Mouse (Mus musculus) adrenal gland, postnatal 14 days (tissue): Measurements from ENCODE around the gene Itih1. TPM values are rescaled to one million over a fixed set of nuclear protein-coding genes. Genes with fewer than 3 reads are reported as not detected.

ENCODE experiments used
- DNase-seq: peaks from one replicate; pipeline ENCODE4 v3.0.0; 2021; ENCODE audit warnings: mixed read lengths
- long read RNA-seq, 2 experiments: library from polyadenylated mRNA; stranded (forward); transcript quantifications; one replicate each; pipeline ENCODE4 v2.0.0; 2021
- total RNA-seq: library from RNA; stranded (reverse); gene quantifications from 2 replicates; pipeline ENCODE4 v1.2.3, GENCODE M21; 2021

Gene Itih1
- 4.1 and 73.6 TPM in 2 replicates for total RNA-seq
- long read RNA-seq, experiment 1, partial matches to known transcripts, result 0 of 1 reads
- long read RNA-seq, experiment 1, other reads (novel, unspliced or antisense), result 1 of 1 reads
- long read RNA-seq, experiment 2, partial matches to known transcripts, result 16 of 76 reads
- long read RNA-seq, experiment 2, other reads (novel, unspliced or antisense), result 60 of 76 reads

- DNase-seq, result no peak
Measured at GRCm38 (mm10) chr14:30943038-30943437, at the start of gene Itih1. TSS of gene Itih1 (minus strand) at chr14:30943289.

- no peak for DNase-seq
Measured at GRCm38 (mm10) chr14:30976222-30976621, 33.1 kb upstream of the Itih1 start.

DNA sequence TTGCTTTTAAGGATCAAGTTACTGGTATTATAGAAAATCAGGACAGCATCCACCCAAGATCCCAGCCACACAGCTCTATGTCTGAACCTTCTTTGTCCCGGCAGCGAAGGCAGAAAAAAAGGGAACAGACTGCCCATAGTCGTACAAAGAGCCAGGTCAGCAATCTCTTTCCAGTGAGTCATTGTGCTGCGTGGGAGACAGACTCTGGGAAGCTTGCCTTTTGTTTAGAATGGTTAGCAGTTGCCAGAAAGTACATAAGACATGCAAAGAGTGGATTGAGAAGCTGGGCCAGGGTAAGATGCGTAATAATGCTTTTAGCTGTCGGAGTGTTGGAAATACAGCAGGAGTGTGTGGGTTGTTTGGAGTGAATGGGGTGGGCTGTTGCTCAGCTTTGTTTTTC is 31.1 kb upstream of the Itih1 start:
- DNase-seq, result peak; percentile 27

DNA sequence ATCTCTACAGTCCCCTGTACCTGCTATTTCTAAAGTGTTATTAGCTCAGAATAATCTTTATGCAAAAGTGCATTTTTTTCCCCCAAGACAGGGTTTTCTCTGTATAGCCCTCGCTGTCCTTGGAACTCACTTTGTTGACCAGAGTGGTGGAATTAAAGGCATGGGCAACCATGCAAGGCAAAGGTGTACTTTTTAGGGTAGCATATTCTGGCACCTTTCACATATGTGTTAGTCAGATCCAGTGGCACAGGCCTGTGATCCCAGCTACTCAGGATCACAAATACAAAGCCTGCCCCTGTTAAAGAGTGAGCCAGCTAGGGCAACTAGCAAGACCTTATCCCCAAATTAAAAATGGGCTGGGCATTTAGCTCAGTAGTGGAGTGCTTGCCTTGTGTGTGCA is 17.3 kb upstream of the Itih1 start:
- no peak for DNase-seq

GRCm38 (mm10) chr14:30959031-30959430 is 15.9 kb upstream of the Itih1 start:
- no peak for DNase-seq

DNA sequence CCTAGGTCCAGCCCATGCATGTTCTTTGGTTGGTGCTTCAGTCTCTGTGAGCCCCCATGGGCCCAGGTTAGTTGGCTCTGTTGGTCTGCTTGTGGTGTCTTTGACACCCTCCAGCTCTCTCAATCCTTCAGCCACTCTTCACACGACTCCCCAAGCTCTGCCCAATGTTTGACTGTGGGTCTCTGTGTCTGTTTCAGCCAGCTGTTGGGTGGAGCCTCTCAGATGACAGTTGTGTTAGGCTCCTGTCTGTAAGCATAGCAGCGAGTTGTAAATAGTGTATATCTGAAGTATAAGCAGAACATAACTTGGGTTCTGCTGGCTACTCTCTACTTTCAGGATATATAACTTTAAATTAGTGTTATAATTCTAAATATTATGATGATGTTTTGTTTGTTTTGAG is 15.4 kb upstream of the Itih1 start:
- no peak for DNase-seq

DNA sequence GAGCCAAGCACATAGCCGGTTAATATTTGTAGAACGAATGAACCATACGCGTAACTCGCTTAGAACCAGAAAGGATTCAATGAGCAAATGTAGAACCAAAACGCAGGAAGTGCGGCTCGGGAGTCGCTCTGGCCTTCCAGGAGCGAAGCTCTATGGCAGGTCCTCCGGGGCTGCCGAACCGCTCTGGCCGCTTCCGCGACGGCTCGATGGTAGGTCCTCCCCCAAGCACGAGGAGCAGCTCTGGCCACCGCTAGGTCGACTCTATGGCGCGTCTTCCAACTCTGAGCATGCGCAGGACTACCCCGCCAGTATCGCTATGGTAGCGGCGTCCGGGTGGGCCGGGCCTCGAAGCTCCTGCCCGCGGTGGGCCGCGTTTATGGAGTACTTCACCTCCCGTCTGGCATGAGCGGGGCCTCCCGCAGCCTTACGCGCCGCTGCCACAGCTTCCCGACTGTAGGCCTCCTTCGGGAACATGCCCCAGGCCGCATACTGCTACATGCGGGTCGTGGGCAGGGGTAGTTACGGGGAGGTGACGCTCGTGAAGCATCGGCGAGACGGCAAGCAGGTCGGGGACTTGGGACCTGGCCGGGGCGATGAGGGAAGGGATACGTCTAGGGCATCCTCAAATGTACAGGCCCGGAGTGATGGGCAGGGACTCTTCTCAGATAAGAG is 8.2 kb upstream of the Itih1 start, which contains the start of gene Nek4:
TSS of gene Nek4 (plus strand) at position 224 of the 672 bp plus-strand sequence.
- DNase-seq, result peak; percentile 98

DNA sequence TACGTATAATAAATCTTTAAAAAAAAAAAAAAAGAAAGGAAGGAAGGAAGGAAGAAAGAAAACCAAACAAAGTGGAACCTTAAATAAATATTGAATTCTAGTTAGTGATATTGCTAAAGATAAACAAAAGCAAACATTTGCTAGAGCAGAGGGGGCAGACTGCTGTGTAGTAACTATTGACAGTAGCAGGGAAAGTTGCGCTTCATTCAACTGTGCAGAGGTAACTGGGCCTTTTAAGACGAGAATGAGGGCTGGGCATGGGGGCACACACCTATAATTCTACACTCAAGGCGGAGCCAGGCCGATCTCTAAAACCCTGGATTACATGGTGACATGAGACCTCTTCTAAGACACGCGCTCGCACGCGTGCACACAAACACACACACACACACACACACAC is 6.9 kb upstream of the Itih1 start:
- DNase-seq, result no peak

GRCm38 (mm10) chr14:30944745-30945144 is 1.7 kb upstream of the Itih1 start:
- DNase-seq, result no peak

DNA sequence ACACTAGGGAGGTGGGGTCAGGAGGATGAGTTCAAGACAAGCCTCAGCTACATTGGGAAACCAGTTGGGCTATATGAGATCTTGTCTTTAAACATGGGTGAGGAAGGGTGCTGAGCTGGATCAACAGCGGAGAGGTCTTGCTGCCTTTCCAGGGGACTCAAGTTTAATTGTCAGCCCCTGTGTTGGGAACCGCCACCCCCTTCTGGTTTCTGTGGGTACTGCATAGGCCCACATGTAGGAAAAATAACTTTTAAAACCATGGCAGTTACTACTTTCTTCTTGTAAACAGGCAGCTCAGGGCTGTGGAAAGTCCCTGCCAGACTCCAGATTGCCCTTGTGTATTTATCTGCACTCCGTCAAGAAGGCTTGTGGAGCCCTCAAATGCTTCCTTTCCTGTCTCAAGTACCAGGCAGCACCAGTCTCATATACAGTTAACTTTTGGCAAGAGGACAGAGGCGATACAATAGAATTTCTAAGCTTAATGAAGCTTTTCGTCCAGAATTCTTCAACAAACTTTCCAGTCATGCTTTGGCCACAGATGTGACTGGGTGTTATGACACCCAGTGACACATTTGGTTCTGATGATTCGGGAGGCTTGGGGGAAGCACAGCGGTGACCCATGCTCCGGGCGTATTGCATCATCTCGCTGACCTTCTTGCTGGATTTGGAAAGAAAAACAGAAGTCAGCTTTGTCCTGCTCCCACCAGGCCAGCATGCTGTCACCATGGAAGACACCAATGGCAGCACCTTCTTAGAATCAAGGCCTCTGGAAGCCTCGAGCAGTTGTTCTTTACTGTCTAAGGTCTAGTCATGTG is 978 bp upstream of the Itih1 start:
- peak; percentile 83 for DNase-seq

- DNase-seq, result no peak
Measured at GRCm38 (mm10) chr14:30942254-30942653, 835 bp downstream of the Itih1 start.

- DNase-seq, result peak; percentile 63
Measured at GRCm38 (mm10) chr14:30933351-30933750, 9.7 kb downstream of the Itih1 start.

DNA sequence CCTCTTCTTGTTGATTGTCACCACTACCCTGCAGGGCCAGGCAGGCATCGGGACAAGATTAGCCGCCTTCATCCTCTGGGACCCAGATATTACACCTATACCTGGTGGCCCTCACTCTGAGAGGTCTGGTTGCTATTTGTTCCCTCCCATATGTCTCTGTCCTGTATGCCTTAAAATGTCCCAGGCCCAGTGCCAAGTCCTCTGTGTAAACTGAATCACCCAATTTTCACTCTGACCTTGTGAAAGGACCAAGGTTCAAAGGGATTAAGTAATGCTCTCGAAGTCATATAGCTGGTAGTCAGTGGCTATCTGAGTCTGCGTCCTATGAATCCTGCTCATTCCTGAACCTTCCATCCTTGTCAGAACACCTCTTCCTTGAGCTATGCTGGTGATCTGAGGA is 12.7 kb downstream of the Itih1 start:
- peak; percentile 63 for DNase-seq

GRCm38 (mm10) chr14:30925492-30925891 is 17.6 kb downstream of the Itih1 start:
- no peak for DNase-seq

- no peak for DNase-seq
Measured at GRCm38 (mm10) chr14:30923375-30924105, 19.5 kb downstream of the Itih1 start, which contains the start of gene Itih3. TSS of gene Itih3 (minus strand) at chr14:30923760.

- DNase-seq, result no peak
Measured at GRCm38 (mm10) chr14:30922053-30922670, 20.9 kb downstream of the Itih1 start.

DNA sequence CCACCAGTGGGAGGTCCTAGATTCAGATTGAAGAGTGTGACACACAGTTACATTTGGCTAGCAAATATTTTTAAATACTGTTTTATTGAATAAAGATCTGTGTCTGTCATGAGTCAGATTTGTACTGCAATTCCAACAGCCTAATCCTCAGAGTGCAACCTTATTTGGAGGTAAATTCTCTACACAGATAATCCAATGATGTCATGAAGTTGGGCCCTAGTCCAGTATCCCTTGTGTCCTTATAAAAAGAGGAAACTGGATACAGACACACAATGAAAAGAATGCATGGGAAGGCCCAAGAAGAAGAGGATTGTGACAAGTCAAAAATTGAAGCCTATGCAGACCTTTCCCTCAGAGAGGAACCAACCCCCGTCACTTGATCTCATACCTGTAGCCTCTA is 26.6 kb downstream of the Itih1 start:
- no peak for DNase-seq

- peak; percentile 53 for DNase-seq
Measured at GRCm38 (mm10) chr14:30913404-30913803, 29.7 kb downstream of the Itih1 start.

DNA sequence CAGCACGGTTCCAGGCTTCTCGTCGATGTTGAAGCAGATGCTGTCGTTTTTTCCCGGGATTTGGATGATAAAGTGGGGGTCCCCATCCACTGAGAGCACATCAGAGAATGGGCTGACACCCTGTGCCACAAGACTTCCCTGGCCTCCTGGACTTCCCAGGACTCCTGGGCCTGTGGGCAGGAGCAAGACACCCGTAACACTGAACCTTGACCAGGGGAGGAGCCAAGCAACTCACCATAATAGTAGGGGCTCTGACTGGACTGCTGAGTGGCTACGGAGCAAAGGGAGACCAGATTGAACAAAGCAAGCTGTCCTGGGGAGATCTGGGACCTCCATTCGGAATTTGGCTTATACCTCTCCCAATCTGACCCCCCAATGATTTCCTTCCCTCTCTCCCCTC is 30.4 kb downstream of the Itih1 start:
- no peak for DNase-seq

DNA sequence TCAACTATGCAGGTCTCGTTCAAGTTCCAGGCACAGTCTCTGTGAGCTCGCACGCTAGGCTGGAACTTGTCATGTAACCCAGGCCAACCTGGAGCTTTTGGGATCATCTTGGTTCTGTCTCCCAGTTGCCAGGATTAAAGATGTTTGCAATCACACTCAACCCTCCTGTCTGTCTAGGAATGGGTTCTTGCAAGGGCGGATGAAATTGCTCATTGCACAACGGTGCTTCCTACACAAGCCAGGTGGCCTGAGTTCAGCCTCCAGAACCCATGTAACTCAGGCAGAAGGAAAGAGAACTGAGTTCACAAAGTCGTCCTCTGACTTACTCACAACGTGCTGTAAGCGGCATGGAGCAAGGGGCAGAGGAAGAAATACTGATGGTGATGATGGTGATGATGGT is 31.9 kb downstream of the Itih1 start:
- no peak for DNase-seq

- no peak for DNase-seq
Measured at GRCm38 (mm10) chr14:30907814-30908265, 35.2 kb downstream of the Itih1 start.

DNA sequence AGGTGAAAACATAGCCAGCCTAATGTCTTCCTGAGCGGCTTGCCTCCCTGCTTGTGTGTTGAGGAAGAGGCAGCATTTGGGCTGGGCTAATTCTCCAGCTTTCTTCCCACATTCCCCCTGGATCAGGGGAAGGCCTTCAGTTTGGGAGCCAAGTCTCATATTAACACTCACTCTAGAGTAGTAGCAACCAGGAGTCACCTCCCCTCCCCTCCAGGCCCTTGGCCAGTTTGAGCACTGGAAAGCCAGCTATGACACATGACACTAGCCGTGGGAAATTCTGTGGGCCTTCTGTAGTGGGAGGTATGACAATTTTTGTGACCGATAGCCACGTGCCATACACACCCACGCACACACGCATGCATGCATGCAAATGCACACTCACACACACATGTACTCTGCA is 37.1 kb downstream of the Itih1 start:
- DNase-seq, result no peak
